Comparison of ENCODE assay signal across 8 mouse cellular contexts in genomic region chr17:25951803-25952623, GRCm38 (mm10). TPM values are rescaled to one million over a fixed set of nuclear protein-coding genes. Genes with fewer than 3 reads are reported as not detected.
DNase-seq lines count a peak whose midpoint lies in the region; ATAC-seq and TF ChIP-seq lines count a peak whose summit lies in the region.

Gene A930017K11Rik, minus strand, starts transcription at chr17:25952565.

- H3K4me3 ChIP-seq in liver, adult 2 months (ENCODE audit: insufficient read depth, low read depth, low read length): peak within 1 kb of the TSS; percentile 0; the same call in 1 of the 2 replicates
- peak within 1 kb of the TSS; percentile 34 for H3K4me3 ChIP-seq in hindbrain, embryonic 15.5 days
- peak within 1 kb of the TSS; percentile 32 for H3K4me3 ChIP-seq in midbrain, embryonic 12.5 days

- ATAC-seq in hindbrain, embryonic 15.5 days (ENCODE audit: low FRiP score, low read depth): no peak
- ATAC-seq in midbrain, embryonic 12.5 days (ENCODE audit: low FRiP score, low read depth): no peak
- no peak for ATAC-seq in frontal cortex, adult (ENCODE audit: low TSS enrichment)

- H3K27me3 ChIP-seq in liver, adult 2 months (ENCODE audit: control insufficient read depth, insufficient read depth, low read length): peaks cover 5% of the 10 kb centered on the region; the same call in 1 of the 2 replicates
- H3K27me3 ChIP-seq in hindbrain, embryonic 15.5 days: peaks cover 38% of the 10 kb centered on the region
- peaks cover 46% of the 10 kb centered on the region for H3K27me3 ChIP-seq in midbrain, embryonic 12.5 days

- WGBS in liver, adult 2 months: 7% methylated on average over 58 of the region's 58 CpGs
- WGBS in hindbrain, embryonic 15.5 days: 1% methylated on average over 56 of the region's 58 CpGs
- under 1% methylated on average over 58 of the region's 58 CpGs for WGBS in midbrain, embryonic 12.5 days

- no peaks in the 10 kb centered on the region for H3K4me1 ChIP-seq in liver, adult 2 months (ENCODE audit: control insufficient read depth, insufficient read depth, low read length)
- peaks cover 13% of the 10 kb centered on the region for H3K4me1 ChIP-seq in hindbrain, embryonic 15.5 days (replicated peaks)
- peaks cover 8% of the 10 kb centered on the region for H3K4me1 ChIP-seq in midbrain, embryonic 12.5 days

- H3K79me2 ChIP-seq in liver, adult 2 months (ENCODE audit: control insufficient read depth, insufficient read depth, low read length): no peaks in the 10 kb centered on the region

- H3K27ac ChIP-seq in liver, adult 2 months (replicated peaks; ENCODE audit: insufficient read depth, low read depth, low read length): no peak within 1 kb of the TSS
- H3K27ac ChIP-seq in hindbrain, embryonic 15.5 days (replicated peaks): no peak within 1 kb of the TSS
- H3K27ac ChIP-seq in midbrain, embryonic 12.5 days (replicated peaks): no peak within 1 kb of the TSS

- peak within 1 kb of the TSS; percentile 60 for H3K4me2 ChIP-seq in hindbrain, embryonic 15.5 days
- H3K4me2 ChIP-seq in midbrain, embryonic 12.5 days (replicated peaks): peak within 1 kb of the TSS; percentile 43

- no peak for TF ChIP-seq CTCF in liver, adult 2 months (IDR thresholded peaks at IDR 0.05; ENCODE audit: low read depth, low read length)

- DNase-seq in liver, adult 2 months (ENCODE audit: extremely low read depth, low read depth, low spot score): no peak
- no peak for DNase-seq in liver
- peak; percentile 50 to 62 for DNase-seq in cerebellum, postnatal 36 days
- DNase-seq in layer of hippocampus, postnatal 14 days (ENCODE audit: low spot score in 2 of 2): no peak
- DNase-seq in right cerebral cortex, adult 2 months (ENCODE audit: low spot score in 2 of 2): no peak

- no peaks in the 10 kb centered on the region for H3K9me3 ChIP-seq in hindbrain, embryonic 15.5 days
- no peaks in the 10 kb centered on the region for H3K9me3 ChIP-seq in midbrain, embryonic 12.5 days

- no peaks in the 10 kb centered on the region for H3K36me3 ChIP-seq in liver, adult 2 months (ENCODE audit: control insufficient read depth, insufficient read depth, low read length)
- H3K36me3 ChIP-seq in hindbrain, embryonic 15.5 days: no peaks in the 10 kb centered on the region
- no peaks in the 10 kb centered on the region for H3K36me3 ChIP-seq in midbrain, embryonic 12.5 days

- no peak for TF ChIP-seq POLR2A in liver, adult 2 months (IDR thresholded peaks at IDR 0.05; ENCODE audit: extremely low read depth, insufficient read depth, low read length)

- H3K9ac ChIP-seq in liver, adult 2 months (ENCODE audit: low read depth, low read length): no peak within 1 kb of the TSS
- no peak within 1 kb of the TSS for H3K9ac ChIP-seq in hindbrain, embryonic 15.5 days
- no peak within 1 kb of the TSS for H3K9ac ChIP-seq in midbrain, embryonic 12.5 days (replicated peaks)

RNA-seq across cellular contexts. Expression of gene A930017K11Rik, which starts in this region (rescaled TPM):
- not detected in 2 replicates for total RNA-seq in liver, adult 2 months (2014; rRNA removed)
- polyA plus RNA-seq in liver, adult 2 months (2012; rRNA removed): not detected in 2 replicates
- 2.7 and 5.4 TPM in 2 replicates for polyA plus RNA-seq in hindbrain, embryonic 15.5 days (2015; fragmentation: Nextera tagmentation; extraction: Ambion mirVana)
- 0.13 and 0.14 TPM in 2 replicates for polyA plus RNA-seq in midbrain, embryonic 12.5 days (2016; fragmentation: Nextera tagmentation; extraction: Ambion mirVana)
- under 1 TPM in 1 of 2 experiments, not detected in 1; 0.14 TPM for total RNA-seq in layer of hippocampus, postnatal 14 days (2021)

Comparison
In these comparisons a context has a peak if more than half of its experiments do, and no peak if none do; other contexts are left out.
1. DNase-seq: peak in cerebellum, postnatal 36 days (2 of 2); none in liver, adult 2 months (single experiment), liver (single experiment), layer of hippocampus, postnatal 14 days (0 of 2) and right cerebral cortex, adult 2 months (0 of 2).
2. Peak in every context shown above with its lines, with median percentiles within 50 percentile points of each other: H3K4me3 ChIP-seq.